21 mouse cellular contexts compared by ENCODE assay signal in the genomic region with DNA sequence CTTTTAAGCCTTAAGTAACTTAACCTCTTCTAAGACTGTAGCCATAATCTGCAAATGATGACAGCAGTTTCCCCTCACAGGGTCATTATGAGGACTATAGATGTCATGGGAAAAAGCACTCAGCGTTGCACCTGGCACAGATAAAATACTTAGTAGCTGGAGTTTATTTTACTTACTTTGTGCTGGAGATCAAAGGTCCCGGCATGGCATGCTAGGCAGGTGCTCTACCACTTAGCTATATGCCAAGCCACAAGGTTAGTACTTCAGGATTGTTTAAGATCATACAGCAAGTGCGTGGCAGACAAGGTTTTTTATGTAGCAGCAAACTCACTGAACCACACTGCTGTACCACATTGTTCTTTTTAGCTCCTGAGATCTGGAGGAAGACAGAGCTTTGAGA. TPM values are rescaled to one million over a fixed set of nuclear protein-coding genes. Genes with fewer than 3 reads are reported as not detected.
DNase-seq lines count a peak whose midpoint lies in the region; ATAC-seq and TF ChIP-seq lines count a peak whose summit lies in the region.
"Had no signal": no experiment of that assay in that cellular context is flagged by ENCODE, and none has a peak within 500 bp of the region (broad histone marks: within the 10 kb centered on the region; RNA-seq: fewer than 3 reads in every experiment).

No protein-coding gene starts in this region.

- no peak for DNase-seq in stomach, postnatal 0 days (ENCODE audit: low spot score)
- DNase-seq in thymus, postnatal 0 days (ENCODE audit: low spot score) = peak; percentile 86
- no peak for DNase-seq in liver, postnatal 0 days
- DNase-seq in adrenal gland, adult 2 months = no peak
- DNase-seq in urinary bladder, adult 18-20 months (ENCODE audit: low spot score in 2 of 2) = no peak
- DNase-seq: adrenal gland, adult 8-10 months; cerebellum, adult 11-12 months; cerebellum, postnatal 14 days; gastrocnemius, postnatal 25 days; kidney, adult 11 months; liver; right cerebral cortex, postnatal 25 days had no signal

- no peak overlapping the region for H3K4me3 ChIP-seq in stomach, embryonic 15.5 days (replicated peaks)
- H3K4me3 ChIP-seq in stomach, postnatal 0 days (ENCODE audit: low read depth, low read length) = no peak overlapping the region
- no peak overlapping the region for H3K4me3 ChIP-seq in intestine, postnatal 0 days (ENCODE audit: low read depth, low read length)
- H3K4me3 ChIP-seq in liver, postnatal 0 days (ENCODE audit: low read depth, low read length) = no peak overlapping the region
- H3K4me3 ChIP-seq: forebrain, embryonic 12.5 days; limb, embryonic 10.5 days; liver, embryonic 15.5 days; neural tube, embryonic 15.5 days had no signal

- H3K27me3 ChIP-seq in stomach, embryonic 15.5 days (replicated peaks) = no peaks in the 10 kb centered on the region
- no peaks in the 10 kb centered on the region for H3K27me3 ChIP-seq in stomach, postnatal 0 days (ENCODE audit: control insufficient read depth, insufficient read depth, low read length)
- no peaks in the 10 kb centered on the region for H3K27me3 ChIP-seq in intestine, postnatal 0 days (replicated peaks; ENCODE audit: control insufficient read depth, insufficient read depth, low read length)
- no peaks in the 10 kb centered on the region for H3K27me3 ChIP-seq in liver, postnatal 0 days (ENCODE audit: insufficient read depth, low read length)
- H3K27me3 ChIP-seq: forebrain, embryonic 12.5 days; liver, embryonic 15.5 days; neural tube, embryonic 15.5 days had no signal

- H3K9me3 ChIP-seq in stomach, embryonic 15.5 days = no peaks in the 10 kb centered on the region
- H3K9me3 ChIP-seq in stomach, postnatal 0 days (ENCODE audit: control insufficient read depth, low read length) = no peaks in the 10 kb centered on the region
- H3K9me3 ChIP-seq in intestine, postnatal 0 days (ENCODE audit: control insufficient read depth) = no peaks in the 10 kb centered on the region
- no peaks in the 10 kb centered on the region for H3K9me3 ChIP-seq in liver, postnatal 0 days (ENCODE audit: low read length)
- H3K9me3 ChIP-seq: forebrain, embryonic 12.5 days; limb, embryonic 10.5 days; liver, embryonic 15.5 days; neural tube, embryonic 15.5 days had no signal

- H3K4me2 ChIP-seq in stomach, embryonic 15.5 days = no peak overlapping the region
- no peak overlapping the region for H3K4me2 ChIP-seq in stomach, postnatal 0 days (replicated peaks; ENCODE audit: low read depth)
- H3K4me2 ChIP-seq in intestine, postnatal 0 days (replicated peaks; ENCODE audit: low read depth) = no peak overlapping the region
- no peak overlapping the region for H3K4me2 ChIP-seq in liver, postnatal 0 days (ENCODE audit: low read depth, low read length)
- H3K4me2 ChIP-seq: forebrain, embryonic 12.5 days; liver, embryonic 15.5 days; midbrain, embryonic 11.5 days; neural tube, embryonic 15.5 days had no signal

- no peak overlapping the region for H3K27ac ChIP-seq in stomach, embryonic 15.5 days
- no peak overlapping the region for H3K27ac ChIP-seq in stomach, postnatal 0 days (replicated peaks)
- no peak overlapping the region for H3K27ac ChIP-seq in intestine, postnatal 0 days (ENCODE audit: low read depth, low read length)
- H3K27ac ChIP-seq in liver, postnatal 0 days (ENCODE audit: low read depth) = no peak overlapping the region
- H3K27ac ChIP-seq: forebrain, embryonic 12.5 days; kidney, postnatal 0 days; limb, embryonic 10.5 days; liver, embryonic 15.5 days; neural tube, embryonic 15.5 days had no signal

- H3K4me1 ChIP-seq in stomach, embryonic 15.5 days = no peaks in the 10 kb centered on the region
- no peaks in the 10 kb centered on the region for H3K4me1 ChIP-seq in stomach, postnatal 0 days (replicated peaks; ENCODE audit: control insufficient read depth, insufficient read depth)
- H3K4me1 ChIP-seq in intestine, postnatal 0 days (replicated peaks; ENCODE audit: control insufficient read depth, insufficient read depth, low read length) = no peaks in the 10 kb centered on the region
- no peaks in the 10 kb centered on the region for H3K4me1 ChIP-seq in liver, postnatal 0 days (ENCODE audit: insufficient read depth)
- H3K4me1 ChIP-seq: forebrain, embryonic 12.5 days; limb, embryonic 10.5 days; liver, embryonic 15.5 days; neural tube, embryonic 15.5 days had no signal

- H3K36me3 ChIP-seq in stomach, embryonic 15.5 days = peaks cover 18% of the 10 kb centered on the region
- H3K36me3 ChIP-seq in stomach, postnatal 0 days (ENCODE audit: control insufficient read depth, insufficient read depth, low read length) = 0 out of 2 replicates have a peak, but pooled peaks cover 3% of the 10 kb centered on the region
- peaks cover 26% of the 10 kb centered on the region for H3K36me3 ChIP-seq in intestine, postnatal 0 days (ENCODE audit: control insufficient read depth, insufficient read depth)
- peaks cover 18% of the 10 kb centered on the region for H3K36me3 ChIP-seq in liver, postnatal 0 days (replicated peaks; ENCODE audit: insufficient read depth, low read length)

- TF ChIP-seq CTCF in stomach, postnatal 0 days (IDR thresholded peaks at IDR 0.05; ENCODE audit: low read depth) = no peak
- no peak for TF ChIP-seq CTCF in intestine, postnatal 0 days (IDR thresholded peaks at IDR 0.05; ENCODE audit: low read depth)
- no peak for TF ChIP-seq CTCF in liver, postnatal 0 days (IDR thresholded peaks at IDR 0.05; ENCODE audit: low read depth)

- peak; percentile 53; the same call in 1 of the 2 replicates for ATAC-seq in stomach, embryonic 15.5 days (ENCODE audit: insufficient read depth, low FRiP score, low read depth)
- ATAC-seq in stomach, postnatal 0 days (ENCODE audit: low FRiP score, low TSS enrichment) = no peak
- 0 out of 2 replicates have a peak, but pooled peaks have one; percentile 32 for ATAC-seq in intestine, postnatal 0 days
- no peak for ATAC-seq in liver, postnatal 0 days
- ATAC-seq: hindbrain, embryonic 16.5 days had no signal

- 47% methylated on average over 3 of the region's 3 CpGs for WGBS in stomach, embryonic 15.5 days
- 52% methylated on average over 3 of the region's 3 CpGs for WGBS in stomach, postnatal 0 days
- 43% methylated on average over 3 of the region's 3 CpGs for WGBS in intestine, postnatal 0 days
- 77% methylated on average over 3 of the region's 3 CpGs for WGBS in liver, postnatal 0 days (ENCODE audit: insufficient replicate concordance)

- no peak for TF ChIP-seq EP300 in stomach, postnatal 0 days (optimal IDR thresholded peaks at IDR 0.05)
- TF ChIP-seq EP300 in liver, postnatal 0 days (IDR thresholded peaks at IDR 0.05; ENCODE audit: low read depth) = no peak

- no peak overlapping the region for H3K9ac ChIP-seq in stomach, embryonic 15.5 days
- no peak overlapping the region for H3K9ac ChIP-seq in stomach, postnatal 0 days (ENCODE audit: low read length)
- H3K9ac ChIP-seq in intestine, postnatal 0 days (ENCODE audit: low read depth, low read length) = no peak overlapping the region
- no peak overlapping the region for H3K9ac ChIP-seq in liver, postnatal 0 days (replicated peaks)
- H3K9ac ChIP-seq: forebrain, embryonic 12.5 days; liver, embryonic 15.5 days; neural tube, embryonic 15.5 days had no signal

RNA-seq across cellular contexts. Expression of gene Copb1, which starts 43.9 kb away (rescaled TPM):
- 111 and 127 TPM in 2 replicates for polyA plus RNA-seq in stomach, embryonic 15.5 days (2015; fragmentation: Nextera tagmentation; extraction: Ambion mirVana)
- polyA plus RNA-seq in stomach, postnatal 0 days (2015; fragmentation: Nextera tagmentation; extraction: Ambion mirVana) = 82.6 and 83.7 TPM in 2 replicates
- polyA plus RNA-seq in intestine, postnatal 0 days (2015; fragmentation: Nextera tagmentation; extraction: Ambion mirVana) = 137 and 140 TPM in 2 replicates
- polyA plus RNA-seq in thymus, postnatal 0 days (2015; fragmentation: Nextera tagmentation; extraction: Ambion mirVana) = 93.8 and 98.9 TPM in 2 replicates
- polyA plus RNA-seq in liver, postnatal 0 days (2015; fragmentation: Nextera tagmentation; extraction: Ambion mirVana) = 51.4 and 53.2 TPM in 2 replicates
- 100 to 1,000 TPM; 110 to 120 TPM for total RNA-seq in adrenal gland, adult 2 months (2021)
- polyA plus RNA-seq in adrenal gland, adult 2 months (2012; rRNA removed) = 12.6 and 13.8 TPM in 2 replicates

Comparison
In these comparisons a context has a peak if more than half of its experiments do, and no peak if none do; other contexts are left out.
1. ATAC-seq: peak in stomach, embryonic 15.5 days (single experiment) and intestine, postnatal 0 days (single experiment); none in stomach, postnatal 0 days (single experiment) and liver, postnatal 0 days (single experiment).